ENCODE assay signal across 9 mouse cellular contexts in the genomic region with DNA sequence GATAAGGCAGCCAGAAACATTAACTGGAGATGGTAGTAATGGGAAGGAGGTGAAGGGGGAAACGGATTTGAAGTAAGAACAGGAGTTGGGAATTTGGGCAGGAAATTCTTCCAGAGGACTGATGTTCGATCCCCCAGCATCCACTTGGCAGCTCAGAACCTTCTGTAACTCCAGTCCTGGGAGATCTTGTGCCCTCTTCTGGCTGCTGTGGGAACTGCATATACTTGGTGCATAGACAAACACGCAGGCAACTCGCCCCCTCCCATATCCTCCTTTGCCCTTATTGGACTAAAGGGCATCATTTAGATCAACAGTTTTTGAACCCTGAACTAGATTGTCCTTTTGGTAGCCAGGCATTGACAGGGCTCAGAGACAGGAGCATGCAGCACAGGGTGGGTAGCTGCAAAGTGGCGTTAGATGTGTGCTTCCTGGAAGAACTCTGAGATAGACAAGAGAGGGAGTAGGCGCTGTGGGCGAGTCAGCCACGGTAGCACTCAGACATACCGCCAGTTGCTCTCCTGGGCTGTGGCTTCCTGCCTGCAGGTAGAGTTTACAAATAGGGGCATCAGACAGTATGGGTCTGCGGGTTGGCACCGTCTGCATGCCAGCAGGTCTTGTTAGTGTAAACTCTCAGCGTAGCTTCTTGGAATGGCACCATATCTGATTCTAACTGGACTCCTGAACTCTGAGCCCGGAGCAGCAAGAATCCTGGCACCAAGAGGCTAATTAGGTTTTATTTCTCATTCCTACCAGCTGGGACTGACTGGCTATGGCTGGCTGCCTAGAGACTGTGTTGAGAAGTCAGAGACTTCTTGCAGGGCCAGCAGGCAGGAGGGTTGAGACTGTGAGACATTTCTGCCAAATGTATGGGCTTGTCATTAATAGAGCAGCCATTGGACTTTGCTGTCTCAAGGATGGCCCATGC.
DNase-seq lines count a peak whose midpoint lies in the region; ATAC-seq and TF ChIP-seq lines count a peak whose summit lies in the region.
"Had no signal": no experiment of that assay in that cellular context is flagged by ENCODE, and none has a peak within 500 bp of the region (broad histone marks: within the 10 kb centered on the region; RNA-seq: fewer than 3 reads in every experiment).

No protein-coding gene starts in this region.

- DNase-seq in neural tube, embryonic 10.5 days (ENCODE audit: extremely low spot score, low spot score), result peak; percentile 67
- peak; percentile 87 for DNase-seq in ZHBTc4 (ENCODE audit: low read depth, low spot score)
- DNase-seq in cerebellum, adult 9-11 months, result peak; percentile 84
- DNase-seq in heart, postnatal 4 days, result peak; percentile 61
- DNase-seq in lung, embryonic 14.5 days, result peak; percentile 72
- DNase-seq in spleen, adult 12 weeks (ENCODE audit: low spot score), result peak; percentile 16

- no peak for ATAC-seq in neural tube, embryonic 15.5 days (ENCODE audit: low FRiP score)
- ATAC-seq in lung, embryonic 14.5 days (ENCODE audit: insufficient read depth), result no peak; the same call in 1 of the 2 replicates
- no peak for ATAC-seq in frontal cortex, adult (ENCODE audit: low TSS enrichment)

- no peaks in the 10 kb centered on the region for H3K27me3 ChIP-seq in neural tube, embryonic 15.5 days (replicated peaks)
- H3K27me3 ChIP-seq in lung, embryonic 14.5 days (ENCODE audit: insufficient read depth, low read length), result no peaks in the 10 kb centered on the region
- H3K27me3 ChIP-seq: midbrain, embryonic 12.5 days had no signal

- H3K4me2 ChIP-seq in neural tube, embryonic 15.5 days, result no peak overlapping the region
- H3K4me2 ChIP-seq in lung, embryonic 14.5 days, result no peak overlapping the region
- H3K4me2 ChIP-seq: midbrain, embryonic 12.5 days had no signal

- H3K4me1 ChIP-seq in neural tube, embryonic 15.5 days, result peaks cover 13% of the 10 kb centered on the region
- no peaks in the 10 kb centered on the region for H3K4me1 ChIP-seq in lung, embryonic 14.5 days (ENCODE audit: insufficient read depth)

- WGBS in neural tube, embryonic 15.5 days, result 68% methylated on average over 13 of the region's 13 CpGs
- WGBS in lung, embryonic 14.5 days, result 58% methylated on average over 13 of the region's 13 CpGs

- H3K4me3 ChIP-seq in neural tube, embryonic 15.5 days (replicated peaks), result no peak overlapping the region
- no peak overlapping the region for H3K4me3 ChIP-seq in lung, embryonic 14.5 days (ENCODE audit: low read depth, low read length)
- H3K4me3 ChIP-seq: midbrain, embryonic 12.5 days had no signal

- H3K9me3 ChIP-seq in neural tube, embryonic 15.5 days (replicated peaks), result no peaks in the 10 kb centered on the region
- no peaks in the 10 kb centered on the region for H3K9me3 ChIP-seq in lung, embryonic 14.5 days (ENCODE audit: low read depth, low read length)
- H3K9me3 ChIP-seq: midbrain, embryonic 12.5 days had no signal

- TF ChIP-seq CTCF in lung, embryonic 14.5 days (IDR thresholded peaks at IDR 0.05; ENCODE audit: low read depth), result peak; percentile 68

- H3K27ac ChIP-seq in neural tube, embryonic 15.5 days (replicated peaks), result no peak overlapping the region
- H3K27ac ChIP-seq in lung, embryonic 14.5 days (ENCODE audit: low read depth), result no peak overlapping the region
- H3K27ac ChIP-seq: midbrain, embryonic 12.5 days had no signal

- H3K9ac ChIP-seq in neural tube, embryonic 15.5 days (replicated peaks), result no peak overlapping the region
- no peak overlapping the region for H3K9ac ChIP-seq in lung, embryonic 14.5 days
- H3K9ac ChIP-seq: midbrain, embryonic 12.5 days had no signal

- no peaks in the 10 kb centered on the region for H3K36me3 ChIP-seq in neural tube, embryonic 15.5 days
- H3K36me3 ChIP-seq in lung, embryonic 14.5 days (ENCODE audit: insufficient read depth), result no peaks in the 10 kb centered on the region
- H3K36me3 ChIP-seq: midbrain, embryonic 12.5 days had no signal

Comparison
In these comparisons a context has a peak if more than half of its experiments do, and no peak if none do; other contexts are left out.
1. DNase-seq: peak in every context shown above with its lines; median percentile 87 in ZHBTc4; 84 in cerebellum, adult 9-11 months; 72 in lung, embryonic 14.5 days; 67 in neural tube, embryonic 10.5 days; 61 in heart, postnatal 4 days; 16 in spleen, adult 12 weeks.